Mouse (Mus musculus) stomach, postnatal 0 days (tissue): ENCODE results near the gene 2610507B11Rik.

Experiments used
- CTCF ChIP-seq: IDR thresholded peaks from 2 replicates; pipeline ENCODE4 v1.5.1; 2016; ENCODE audit warnings: antibody characterized with exemption, low read depth, mild to moderate bottlenecking, moderate library complexity
- EP300 ChIP-seq: optimal IDR thresholded peaks from 2 replicates; pipeline ENCODE3; 2016; ENCODE audit warnings: antibody characterized with exemption

DNA sequence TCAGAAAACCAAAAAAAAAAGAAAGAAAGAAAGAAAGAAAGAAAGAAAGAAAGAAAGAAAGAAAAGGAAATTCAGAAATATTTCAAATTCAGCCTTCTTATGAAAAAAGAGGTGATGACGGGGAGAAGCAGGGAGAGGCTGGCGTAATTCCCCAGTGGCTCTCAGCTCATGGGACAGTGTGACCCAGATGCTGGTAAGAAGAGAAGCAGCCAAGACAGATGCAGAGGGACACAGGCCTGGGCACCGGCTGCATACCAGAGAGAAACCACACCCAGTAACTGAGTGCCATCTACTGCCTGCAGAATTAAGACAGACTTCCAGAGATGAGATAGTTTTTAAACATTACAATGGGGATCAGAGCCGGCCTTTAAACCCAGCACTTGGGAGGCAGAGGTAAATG is 38.0 kb upstream of the 2610507B11Rik start:
- TF ChIP-seq CTCF (no peak), EP300 (no peak)
